Mouse (Mus musculus): ENCODE data around the gene Sox6.

Sox6 gene

DNA sequence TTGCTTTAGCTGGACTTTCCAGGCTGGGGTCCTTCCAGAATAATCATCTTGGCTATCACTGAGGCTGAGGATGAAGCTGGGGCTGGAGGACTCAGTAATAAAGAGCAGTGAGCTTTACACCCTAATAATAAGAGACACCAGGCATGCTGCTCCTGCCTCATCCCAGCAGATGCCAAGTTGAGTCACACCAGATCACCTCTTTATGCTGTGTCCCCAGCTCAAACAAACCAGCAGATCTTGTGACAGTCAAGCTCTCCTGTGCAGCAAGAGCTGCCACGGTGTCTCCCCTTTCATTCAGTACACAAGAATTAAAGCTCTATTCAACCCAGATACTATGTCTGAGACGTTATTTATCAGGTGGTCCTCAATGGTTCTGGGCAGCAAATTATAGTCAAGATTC lies 560.8 kb downstream of the Sox6 start:
- no peak for DNase-seq (ENCODE audit: low read depth)

DNA sequence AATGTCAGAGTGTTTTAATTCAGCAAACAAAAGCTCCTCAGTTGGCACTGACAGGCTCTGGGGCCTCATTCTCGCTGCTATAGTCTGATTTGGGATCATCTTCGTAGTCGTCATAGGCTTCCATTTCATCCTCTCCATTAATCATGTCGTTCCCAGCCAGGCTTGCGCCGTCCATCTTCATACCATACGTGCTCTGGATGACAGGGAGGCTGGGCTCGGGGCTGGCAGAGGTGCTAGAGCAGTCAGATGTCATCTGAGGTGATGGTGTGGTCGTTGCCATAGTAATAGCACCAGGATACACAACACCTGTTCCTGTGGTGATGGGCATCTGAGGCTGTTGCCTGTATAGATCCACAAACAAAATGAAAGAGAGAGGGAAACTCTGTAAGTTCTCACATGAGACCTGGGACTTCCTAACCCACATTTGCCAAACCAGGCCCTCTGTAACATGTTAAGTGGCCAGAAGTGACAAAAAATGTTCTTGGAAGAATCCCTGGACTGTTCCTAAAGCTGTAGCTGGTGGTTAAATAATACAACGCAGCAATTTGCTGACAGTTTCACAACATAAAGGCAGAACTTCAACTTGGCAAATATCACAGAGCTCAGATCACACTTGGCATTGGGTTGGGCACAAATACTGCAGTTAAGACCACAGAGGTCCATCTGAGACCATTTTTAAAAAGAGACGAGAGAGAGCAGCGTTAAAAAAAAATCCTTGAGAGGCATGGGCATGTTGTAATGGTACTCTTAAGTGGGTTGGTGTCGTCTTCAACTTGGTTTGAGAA lies 561.5 kb downstream of the Sox6 start:
- DNase-seq (ENCODE audit: low read depth) = no peak

DNA sequence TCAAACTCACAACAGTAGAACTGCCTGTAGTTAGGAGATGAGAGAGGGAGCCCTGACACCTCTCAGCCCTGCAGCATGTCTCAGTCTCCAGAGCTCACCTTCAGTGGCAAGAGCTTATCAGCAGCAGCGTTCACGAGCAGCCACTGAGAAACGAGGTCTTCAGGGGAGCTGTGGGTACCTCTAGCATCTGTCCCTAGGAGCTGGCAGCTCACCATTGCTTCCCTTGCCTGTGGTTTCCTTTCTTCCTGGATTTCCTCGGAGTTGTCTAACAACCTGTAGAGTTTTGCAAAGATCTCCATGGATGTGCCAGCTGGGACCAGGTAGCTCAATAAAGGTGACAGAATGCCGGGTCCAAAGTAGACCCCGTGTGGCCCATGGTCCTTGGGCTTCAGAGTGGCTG lies 563.4 kb downstream of the Sox6 start:
- no peak for DNase-seq (ENCODE audit: low read depth)

DNA sequence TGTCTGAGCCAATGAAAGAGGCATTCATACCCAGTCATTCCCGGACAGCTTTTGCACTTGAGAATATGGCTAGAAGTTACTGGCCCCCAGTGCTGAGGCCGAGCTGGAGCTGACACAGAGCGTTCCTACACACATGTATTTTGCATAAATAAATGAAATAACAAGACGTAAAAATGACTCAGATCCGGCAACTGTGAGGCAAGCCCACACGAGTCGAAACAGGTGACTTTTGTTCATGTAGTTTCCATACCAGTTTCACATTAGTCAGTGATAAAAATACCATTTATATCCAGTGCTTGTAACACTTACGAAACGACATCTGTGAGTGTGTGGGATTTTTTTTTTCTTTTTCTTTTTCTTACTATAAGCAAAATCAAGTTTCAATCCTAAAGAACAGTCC lies 564.5 kb downstream of the Sox6 start:
- DNase-seq (ENCODE audit: low read depth) = no peak

DNA sequence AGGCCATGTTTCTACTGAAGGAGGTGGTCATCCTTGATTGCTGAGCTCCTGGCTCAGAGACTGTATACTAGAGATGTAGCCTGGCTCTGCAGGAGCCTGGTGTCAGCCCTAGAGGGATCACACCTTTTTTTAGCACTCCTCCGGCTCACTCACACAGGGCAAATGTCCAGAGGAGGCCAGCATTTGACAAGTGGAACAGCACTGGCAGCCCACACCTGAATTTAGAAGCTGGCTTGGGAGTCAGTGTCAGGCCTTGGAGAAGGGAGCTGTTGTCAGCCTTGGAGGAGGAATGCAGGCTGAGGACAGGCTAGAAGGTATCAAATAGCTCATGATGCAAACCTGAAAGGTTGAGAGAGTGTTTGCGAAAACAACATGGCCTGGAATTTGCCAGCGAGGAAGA lies 565.7 kb downstream of the Sox6 start:
- DNase-seq (ENCODE audit: low read depth) = no peak

DNA sequence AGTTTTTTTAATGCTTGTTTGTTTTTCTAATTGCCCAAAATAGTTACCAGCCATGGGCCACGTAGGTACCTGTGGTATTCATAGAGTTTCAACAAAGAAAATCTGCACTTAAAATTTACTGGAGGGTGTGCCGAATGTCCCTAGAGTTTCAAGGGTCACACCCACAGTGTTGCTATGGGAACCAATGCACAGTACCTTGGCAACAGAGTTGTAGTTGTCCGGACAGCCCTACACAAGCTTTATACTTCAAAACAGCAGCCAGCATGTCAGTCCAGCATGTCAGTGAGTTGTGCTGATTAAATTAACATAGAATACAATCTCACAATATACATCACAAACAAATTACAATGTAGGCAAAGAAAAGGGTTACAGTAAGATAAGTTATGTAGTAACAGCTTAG lies 567.1 kb downstream of the Sox6 start:
- DNase-seq (ENCODE audit: low read depth) = no peak

DNA sequence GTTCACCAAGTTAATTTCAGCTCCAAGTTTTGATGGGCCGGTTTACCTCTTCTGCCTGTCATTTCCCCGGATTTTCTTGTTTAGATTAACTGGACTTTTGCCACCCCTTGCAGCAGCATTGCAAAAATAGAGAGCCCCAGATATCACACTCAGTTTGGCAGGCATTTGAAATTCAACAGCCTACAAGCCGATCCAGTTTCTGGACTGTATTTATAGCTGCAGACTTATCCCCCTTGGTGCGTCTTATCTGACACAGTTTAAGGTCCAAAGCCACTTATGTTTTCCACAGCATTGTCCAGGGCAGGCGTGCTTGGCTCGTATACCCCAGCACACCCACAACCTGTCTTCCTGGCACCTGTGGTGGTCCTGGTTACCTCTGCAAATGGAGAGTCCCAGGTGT lies 571.8 kb downstream of the Sox6 start:
- no peak for DNase-seq (ENCODE audit: low read depth)

DNA sequence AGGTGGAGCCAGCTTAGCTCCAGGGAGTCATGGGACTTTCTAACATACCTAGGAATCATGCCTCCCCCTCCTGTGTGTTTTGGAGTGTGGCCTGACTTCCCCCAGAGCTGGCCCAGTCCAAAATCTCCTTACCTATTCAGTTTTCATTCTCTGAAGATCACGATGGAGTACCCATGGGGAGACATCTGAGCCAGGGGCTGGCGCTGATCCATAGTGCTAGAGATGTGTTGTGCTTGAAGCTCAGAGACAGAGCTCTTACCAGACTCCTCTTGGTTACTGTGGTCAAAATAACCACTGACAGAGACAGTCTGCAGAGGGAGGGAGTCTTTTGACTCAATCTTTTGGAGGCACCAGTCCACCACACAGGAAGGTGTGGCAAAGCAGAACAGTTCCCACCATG lies 575.2 kb downstream of the Sox6 start:
- no peak for DNase-seq (ENCODE audit: low read depth)

DNA sequence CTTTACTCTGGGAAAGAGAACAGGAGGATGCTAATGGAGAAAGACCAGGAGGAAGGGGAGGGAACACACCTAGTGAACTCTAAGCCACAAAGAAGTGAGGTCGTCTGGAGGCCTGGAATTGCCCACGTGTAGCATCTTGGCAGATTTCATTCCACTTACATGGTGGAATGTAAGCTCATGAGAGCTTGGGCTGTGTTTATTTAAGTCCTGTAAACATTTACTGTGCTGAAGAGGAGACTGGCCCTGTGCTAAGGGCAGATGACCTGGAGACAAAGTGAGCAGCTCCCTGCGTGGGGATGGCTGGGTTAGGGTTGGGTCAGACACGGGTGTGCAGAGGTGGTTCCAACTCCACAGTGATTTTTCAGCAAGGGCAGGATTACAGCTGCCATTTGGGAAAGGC lies 576.3 kb downstream of the Sox6 start:
- DNase-seq (ENCODE audit: low read depth) = no peak

DNA sequence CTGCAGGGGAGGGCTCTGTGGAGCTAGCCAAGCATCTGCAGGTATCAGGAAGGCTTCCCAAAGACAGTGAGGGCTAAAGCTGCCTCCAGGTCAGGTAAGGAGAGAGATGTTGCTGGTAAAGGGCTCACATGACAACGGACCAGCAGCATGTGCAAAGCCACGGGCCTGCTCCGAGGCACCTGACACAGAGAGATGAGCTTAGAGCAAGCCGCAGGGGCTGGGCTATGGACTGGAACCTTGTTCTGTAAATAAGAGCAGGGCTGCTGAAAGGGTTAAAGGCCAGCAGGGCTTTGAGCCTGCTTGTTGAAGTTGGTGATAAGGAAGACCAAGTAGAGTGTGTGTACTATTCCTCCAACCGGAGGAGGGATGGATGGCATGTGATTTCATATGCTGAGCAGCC lies 583.6 kb downstream of the Sox6 start:
- no peak for DNase-seq (ENCODE audit: low read depth)

DNA sequence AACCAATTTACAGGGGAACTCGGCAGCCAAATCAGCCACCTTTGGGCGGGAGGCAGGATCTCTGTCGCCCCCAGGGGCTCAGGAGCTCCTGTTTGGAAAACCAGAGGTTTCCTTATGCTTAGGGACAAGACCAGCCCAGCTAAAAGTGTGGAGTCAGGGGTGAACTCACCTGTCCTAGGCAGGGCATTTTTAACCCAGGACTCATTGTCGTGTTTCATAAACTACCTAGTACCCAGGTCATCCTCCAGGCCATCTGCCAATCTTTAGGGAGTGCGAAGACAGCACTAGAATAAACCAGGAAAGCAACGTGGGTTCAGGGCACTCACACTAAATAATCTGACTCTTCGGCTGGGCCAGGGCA lies 584.9 kb downstream of the Sox6 start:
- no peak for DNase-seq (ENCODE audit: low read depth)

DNA sequence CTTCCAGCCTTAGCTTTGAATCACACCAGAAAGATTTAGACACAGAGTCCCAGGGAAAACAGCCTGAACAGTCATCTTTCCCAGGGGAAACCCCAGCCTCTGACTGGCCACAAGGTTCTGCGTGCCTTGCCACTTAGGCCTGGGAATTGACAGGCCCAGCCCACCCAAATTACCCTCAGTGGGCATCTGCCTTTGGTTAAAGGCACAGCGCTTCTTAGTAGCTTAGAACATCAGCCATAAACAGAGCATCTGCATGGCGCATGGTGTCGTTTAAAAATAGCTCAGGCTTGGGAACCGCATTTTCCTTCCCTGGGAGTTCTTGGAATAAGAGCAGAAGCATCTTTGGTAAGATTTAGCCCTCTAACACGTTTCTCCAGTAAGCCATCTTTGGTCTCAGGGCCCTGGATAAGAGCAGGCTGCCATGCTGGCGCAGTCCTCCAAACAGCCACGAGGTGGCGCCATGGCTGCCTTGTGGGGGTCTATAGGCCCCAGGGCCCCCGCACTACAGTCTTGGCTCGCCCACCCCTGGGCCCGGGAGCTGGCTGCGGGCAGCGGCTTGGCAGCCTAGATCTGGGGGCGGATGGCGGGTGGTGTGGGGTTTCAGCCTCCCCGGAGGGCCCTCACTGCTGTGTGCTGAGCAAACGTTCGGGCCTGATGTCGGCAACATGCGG lies 585.4 kb downstream of the Sox6 start:
- DNase-seq (ENCODE audit: low read depth) = no peak

DNA sequence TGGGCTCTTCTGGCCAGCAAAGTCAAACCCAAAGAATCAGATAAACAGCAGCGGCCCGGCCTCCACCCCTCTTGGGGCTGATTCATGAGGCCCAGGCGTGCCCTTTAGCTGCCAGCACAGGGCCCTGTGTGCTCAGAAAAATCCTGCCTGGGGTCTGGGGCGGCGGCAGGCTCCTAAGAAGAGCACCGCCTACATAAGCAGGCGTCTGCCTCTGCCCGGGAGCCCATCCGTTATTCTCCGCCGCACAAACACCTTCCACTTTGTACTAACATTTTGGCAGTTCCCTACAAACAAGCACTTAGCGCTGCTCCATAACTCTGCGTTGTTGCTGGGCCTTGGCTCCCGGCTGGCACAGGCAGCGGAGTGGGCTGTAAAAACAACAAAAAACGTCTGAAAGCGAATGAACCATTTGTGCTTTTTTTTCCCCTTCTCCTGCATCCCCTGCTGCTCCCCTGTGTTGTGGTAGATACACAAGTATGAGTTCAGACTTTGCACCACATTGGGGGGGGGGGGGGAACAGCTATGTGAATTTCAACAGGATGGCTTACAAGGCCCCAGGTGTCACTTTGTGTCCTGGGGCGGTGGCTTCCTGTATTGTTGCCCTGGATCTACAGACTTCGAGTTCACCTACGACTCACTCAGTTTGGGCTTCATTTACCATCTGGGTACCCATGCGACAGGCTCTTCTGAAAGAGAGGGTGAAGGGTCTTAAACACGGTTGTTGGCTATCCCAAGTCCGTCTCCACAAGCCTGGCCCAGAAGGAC lies 588.0 kb downstream of the Sox6 start:
- DNase-seq (ENCODE audit: low read depth) = no peak

DNA sequence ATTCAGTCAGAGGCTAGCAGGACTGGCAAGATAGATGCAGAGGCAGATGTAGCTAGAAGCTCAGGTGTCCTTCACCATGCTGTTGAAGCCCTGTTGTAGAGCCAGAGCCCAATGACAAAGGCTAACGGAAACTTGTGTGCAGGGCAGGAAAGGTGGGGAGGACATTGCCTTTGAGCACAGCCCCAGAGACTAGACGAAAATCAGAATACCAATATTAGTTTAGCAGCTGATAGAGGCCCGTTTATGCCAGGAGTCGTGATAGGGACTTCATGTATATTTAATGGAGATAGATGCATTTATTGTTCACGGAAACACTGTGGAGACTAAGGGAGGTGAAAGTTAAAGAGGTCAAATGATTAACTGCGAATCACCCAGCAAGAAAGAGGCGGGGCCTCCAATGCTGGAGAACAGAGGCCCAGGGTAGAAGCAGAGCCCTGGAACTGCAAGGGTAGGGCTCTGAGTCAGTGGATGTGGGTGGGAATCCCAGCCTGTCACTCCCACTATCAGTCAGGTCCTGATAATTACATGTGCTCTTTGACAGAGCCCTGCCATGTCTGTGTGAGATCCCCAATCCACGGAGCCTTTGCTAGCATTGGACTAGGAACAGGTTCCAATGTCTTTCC lies 590.1 kb downstream of the Sox6 start:
- DNase-seq (ENCODE audit: low read depth) = no peak

DNA sequence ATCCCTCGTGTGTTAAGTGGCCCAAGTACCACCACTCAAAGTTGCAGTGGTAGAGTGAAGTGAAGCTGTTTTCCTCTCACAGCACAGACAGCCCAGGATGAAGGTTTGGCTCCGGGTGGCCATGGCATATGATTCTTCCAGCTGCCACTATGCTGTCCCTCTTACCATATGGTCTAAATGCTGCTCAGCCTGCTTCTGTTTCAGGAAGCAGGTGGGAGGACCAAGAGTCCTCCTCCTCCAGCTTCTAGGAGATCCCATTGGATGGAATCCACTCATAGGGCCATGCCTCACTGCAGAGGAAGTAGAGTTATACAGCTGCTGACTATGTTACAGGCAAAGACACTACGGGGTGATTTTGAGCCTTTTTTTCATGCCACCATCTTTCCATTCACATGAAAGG lies 591.5 kb downstream of the Sox6 start:
- DNase-seq (ENCODE audit: low read depth) = no peak

DNA sequence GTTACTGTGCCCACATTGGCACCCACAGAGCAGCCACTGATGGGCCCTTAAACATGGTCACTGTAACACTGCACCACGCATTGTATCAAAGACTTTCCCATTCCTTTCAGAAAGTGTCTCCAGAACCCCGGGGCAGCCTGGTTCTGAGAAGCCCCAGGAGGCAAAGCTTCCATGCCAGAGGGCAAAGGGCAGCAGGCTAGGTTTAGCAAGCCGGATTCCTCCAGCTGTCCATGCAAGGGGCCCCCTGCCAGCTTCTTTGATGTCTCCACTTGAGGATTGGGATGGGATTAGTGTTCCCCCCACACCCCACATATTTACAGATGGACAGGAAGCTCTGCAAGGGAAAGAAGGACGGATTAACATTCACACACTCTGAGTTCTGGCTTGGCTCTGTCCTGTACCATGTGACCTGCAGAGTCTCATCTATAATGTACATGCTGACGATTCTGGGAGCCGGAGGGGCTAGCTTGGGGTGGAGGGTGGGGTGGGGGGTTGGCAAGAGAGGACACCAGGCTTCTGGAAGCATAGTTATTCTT lies 592.0 kb downstream of the Sox6 start:
- DNase-seq (ENCODE audit: low read depth) = no peak

DNA sequence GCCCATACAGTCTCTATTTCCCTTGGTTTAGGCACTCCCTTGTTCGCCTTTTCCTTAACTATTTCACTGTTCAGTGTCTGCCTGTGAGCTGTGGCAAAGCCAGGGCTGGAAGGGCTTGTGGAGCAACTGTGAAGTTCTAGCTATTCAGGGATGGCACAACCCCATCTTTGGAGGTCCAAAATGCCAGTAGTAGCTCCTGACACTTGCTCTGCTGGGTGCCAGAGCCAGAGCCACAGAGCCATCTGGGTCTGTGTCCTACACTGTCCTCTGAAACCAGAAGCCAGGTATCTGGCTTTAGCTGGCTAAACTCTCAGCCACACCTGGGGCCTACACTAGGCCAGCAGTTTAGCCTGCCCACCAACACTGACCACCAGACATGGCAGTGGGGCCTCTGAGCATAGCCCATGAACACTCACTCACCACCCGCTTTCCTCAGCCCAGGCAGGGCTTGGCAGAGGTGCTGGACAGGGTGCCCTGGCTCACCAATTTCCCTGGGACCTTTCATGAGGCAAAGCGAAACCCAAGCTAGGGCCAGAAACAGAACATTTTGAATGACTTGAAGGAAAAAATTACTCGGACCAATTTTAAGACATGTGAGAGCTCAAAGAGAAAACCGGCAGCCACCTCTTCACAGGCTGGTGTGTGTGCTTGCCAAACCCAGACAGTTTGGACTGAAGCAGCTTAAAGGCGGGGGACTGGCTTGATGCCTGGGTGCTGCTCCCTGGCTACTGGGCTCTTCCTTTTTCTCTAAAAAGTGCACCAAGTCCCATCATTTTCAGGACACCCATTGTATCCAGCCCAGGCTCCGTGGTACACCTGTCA lies 612.2 kb downstream of the Sox6 start:
- DNase-seq (ENCODE audit: low read depth) = no peak

DNA sequence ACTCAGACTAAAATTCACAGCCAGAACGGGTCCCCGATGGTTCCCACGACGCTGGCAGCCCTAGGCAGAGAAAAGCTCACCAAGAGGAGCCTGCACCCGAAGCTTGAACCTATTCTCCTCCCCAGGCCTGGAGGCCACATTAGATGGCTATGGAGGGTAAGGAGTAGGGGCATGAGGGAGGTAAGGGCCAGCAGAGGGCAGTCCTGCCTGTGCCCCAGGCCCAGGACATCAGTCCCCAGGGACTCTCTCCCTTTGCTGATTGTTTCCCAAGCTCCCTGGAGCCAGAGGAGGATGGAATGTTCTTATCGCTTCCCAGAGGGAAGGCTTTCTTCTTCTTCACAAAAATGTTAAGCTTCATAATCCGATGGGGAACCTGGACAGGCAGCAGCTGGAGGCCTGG lies 615.8 kb downstream of the Sox6 start:
- DNase-seq (ENCODE audit: low read depth) = no peak

DNA sequence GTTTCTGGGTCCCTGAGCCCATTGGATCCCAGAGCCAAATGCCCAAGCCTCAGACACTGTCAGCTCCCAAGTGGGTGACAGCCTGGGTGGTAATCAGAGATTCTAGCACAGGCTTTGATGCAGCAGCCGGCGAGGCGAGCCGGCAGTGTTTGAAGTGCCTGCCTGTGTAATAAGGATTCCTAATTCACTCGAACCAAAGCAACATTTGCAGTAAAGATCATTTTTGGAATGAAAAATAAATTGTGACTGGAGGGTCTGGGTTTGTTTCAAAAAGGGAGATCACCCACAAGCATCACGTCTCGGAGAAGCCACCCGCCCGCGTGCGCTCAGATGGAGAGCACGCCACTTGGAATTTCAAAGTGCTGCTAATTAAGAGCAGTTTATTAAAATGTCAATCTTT lies 617.6 kb downstream of the Sox6 start:
- DNase-seq (ENCODE audit: low read depth) = no peak
